Mouse (Mus musculus) large intestine, adult 2 months (tissue): ENCODE results near the gene Cic. TPM values are rescaled to one million over a fixed set of nuclear protein-coding genes. Genes with fewer than 3 reads are reported as not detected.

Experiments
- DNase-seq: peaks from one replicate; pipeline ENCODE4 v3.0.0-alpha.2; 2012; ENCODE audit warnings: low read depth, low spot score
- WGBS: fragments of 180-500 bp; shearing (Covaris S2); methylation state at CpG from one replicate; pipeline ENCODE4 v1.1.7; 2018; 5-methylcytosine and 5-hydroxymethylcytosine counted together
- polyA plus RNA-seq: library from polyadenylated mRNA; depleted of rRNA; stranded (reverse); fragments of >200 nt; gene quantifications from 2 replicates; pipeline ENCODE4 v1.2.3, GENCODE M21; 2012

The Cic gene
- polyA plus RNA-seq, 1 experiment = 44.3 TPM

DNA sequence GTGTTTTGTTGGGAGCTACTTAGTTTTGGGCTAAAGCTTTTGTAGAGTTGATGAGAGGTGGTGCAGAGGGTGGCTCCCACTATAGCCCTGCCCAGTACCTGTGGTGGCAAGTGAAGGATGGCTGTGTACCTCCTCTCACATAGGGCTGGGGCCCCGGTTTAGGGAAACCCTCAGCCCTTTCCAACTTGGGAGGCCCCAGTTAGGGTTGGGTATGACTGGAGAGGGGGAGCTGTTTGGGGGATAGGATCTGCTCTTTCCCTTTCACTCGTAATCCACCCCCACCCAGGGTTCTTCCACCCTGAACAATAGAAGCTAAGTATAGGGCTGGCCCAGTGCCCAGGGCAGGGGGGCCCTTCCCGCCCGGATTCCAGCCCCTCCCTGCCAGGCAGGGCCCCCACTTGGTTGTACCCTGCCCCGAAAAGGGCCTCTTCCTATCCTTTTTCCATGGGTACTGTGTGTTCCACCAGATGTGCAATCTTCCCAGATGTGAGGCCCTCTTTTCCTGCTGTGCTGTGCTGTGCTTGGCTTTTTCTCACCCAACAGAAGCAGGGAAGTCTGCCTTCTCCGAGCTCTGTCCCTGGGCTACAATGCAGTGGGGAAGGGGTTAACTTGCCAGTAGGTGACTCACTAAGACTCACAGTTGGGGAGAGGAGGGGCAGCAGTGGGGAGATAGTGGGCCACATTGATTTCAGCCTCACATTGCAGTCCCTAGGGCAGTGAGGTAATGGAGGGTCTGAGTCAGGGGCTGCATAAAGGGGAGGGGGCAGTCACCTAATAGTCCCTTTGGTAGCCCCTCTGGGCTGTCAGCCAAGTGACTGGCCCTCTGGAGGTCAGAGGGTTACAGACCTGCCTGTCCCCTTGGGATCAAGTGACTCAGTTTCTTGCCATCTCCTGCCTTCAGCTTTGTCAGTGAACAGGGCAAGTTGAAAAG is 12.6 kb downstream of the Cic start:
- no peak for DNase-seq
- 10% methylated on average over 6 of the region's 6 CpGs for WGBS

GRCm38 (mm10) chr7:25281166-25281733 is 13.7 kb downstream of the Cic start:
- 8% methylated on average over 12 of the region's 12 CpGs for WGBS
- DNase-seq = no peak

- DNase-seq = no peak
- WGBS = 2% methylated on average over 95 of the region's 108 CpGs
Observed at GRCm38 (mm10) chr7:25281734-25282601, 14.5 kb downstream of the Cic start.

- under 1% methylated on average over 35 of the region's 36 CpGs for WGBS
- no peak for DNase-seq
Observed at GRCm38 (mm10) chr7:25282731-25283211, 15.3 kb downstream of the Cic start.

DNA sequence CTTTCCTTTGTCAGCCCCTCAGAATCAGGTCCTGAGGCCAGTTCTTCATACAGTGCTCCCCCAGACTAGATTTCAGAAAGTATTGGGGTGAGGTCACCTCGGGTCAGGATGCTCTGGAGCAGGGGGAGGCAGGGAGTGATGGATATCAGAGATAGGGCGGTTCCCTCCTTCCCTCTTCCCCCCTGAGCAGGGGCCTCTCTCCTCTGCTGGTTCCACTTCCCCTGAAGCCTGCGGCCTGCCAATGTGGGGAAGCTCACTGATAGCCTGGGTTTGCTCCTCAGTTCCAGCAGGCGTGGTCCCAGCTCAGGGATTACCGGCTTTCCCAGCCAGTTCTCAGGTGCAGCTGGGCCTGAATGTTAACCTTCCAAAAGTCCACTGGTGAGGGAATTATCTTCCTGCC is 16.1 kb downstream of the Cic start:
- no peak for DNase-seq

DNA sequence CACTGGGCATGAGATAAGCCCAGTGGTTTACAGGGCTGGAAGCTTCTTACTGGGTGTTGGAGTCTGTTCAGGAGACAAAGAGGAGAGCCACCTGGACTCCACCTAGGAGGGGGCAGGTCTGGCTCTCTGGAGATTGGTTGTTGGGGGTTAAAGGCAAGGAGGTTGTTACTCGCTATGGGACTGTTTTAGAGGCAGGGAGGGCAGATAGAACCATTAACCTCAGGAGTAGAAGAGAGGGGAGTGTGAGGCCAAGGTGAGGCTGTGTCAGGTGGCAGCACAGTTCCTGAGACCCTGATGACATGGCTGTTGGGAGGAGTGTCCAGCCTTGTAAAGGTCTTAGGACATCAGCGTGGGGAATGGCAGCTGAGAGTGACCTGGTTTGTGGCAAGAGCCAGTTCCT is 16.7 kb downstream of the Cic start:
- DNase-seq = no peak
- 52% methylated on average over 2 of the region's 2 CpGs for WGBS

More for the DNA sequence above, 16.1 kb downstream of the Cic start:
- 27% methylated on average over 5 of the region's 5 CpGs for WGBS

DNA sequence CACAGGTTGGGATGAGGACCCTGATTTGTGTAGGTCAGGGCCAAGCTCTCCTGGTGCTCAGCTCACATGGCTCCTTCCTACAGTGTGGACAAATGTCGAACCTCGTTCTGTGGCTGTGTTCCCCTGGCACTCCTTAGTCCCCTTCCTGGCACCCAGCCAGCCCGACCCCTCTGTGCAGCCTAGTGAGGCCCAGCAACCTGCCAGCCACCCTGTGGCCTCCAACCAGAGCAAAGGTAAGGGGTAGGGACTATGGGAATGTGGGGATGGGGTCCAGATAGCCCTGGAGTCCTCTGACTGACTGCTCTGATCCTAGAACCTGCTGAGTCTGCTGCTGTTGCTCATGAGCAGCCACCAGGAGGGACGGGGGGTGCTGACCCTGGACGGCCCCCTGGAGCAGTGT is 17.3 kb downstream of the Cic start:
- WGBS = 64% methylated on average over 5 of the region's 5 CpGs
- no peak for DNase-seq

DNA sequence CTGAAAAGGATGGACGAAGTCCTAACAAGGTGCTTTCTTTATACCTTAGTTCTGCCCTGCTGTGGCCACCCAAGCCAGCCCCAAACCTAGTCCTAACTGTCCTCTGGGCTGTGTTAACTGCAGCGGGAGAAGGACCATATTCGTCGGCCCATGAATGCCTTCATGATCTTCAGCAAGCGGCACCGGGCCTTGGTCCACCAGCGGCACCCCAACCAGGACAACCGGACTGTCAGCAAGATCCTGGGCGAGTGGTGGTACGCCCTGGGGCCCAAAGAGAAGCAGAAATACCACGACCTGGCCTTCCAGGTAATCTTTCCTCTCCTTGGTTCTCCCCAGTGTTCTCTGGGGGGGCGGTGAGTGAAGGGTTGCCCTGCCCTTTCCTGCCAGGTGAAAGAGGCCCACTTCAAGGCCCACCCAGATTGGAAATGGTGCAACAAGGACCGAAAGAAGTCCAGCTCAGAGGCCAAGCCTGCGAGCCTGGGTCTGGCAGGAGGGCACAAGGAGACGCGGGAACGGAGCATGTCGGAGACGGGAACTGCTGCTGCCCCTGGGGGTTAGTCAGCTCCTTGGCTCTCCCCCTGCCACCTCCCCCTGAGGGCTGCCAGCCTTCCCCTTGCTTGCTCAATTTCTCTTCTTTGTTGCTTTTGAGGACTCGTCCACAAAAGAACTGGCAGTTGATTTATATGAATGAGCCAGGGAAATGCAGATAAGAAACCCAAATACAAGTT is 18.2 kb downstream of the Cic start:
- DNase-seq = no peak
- 94% methylated on average over 20 of the region's 20 CpGs for WGBS

DNA sequence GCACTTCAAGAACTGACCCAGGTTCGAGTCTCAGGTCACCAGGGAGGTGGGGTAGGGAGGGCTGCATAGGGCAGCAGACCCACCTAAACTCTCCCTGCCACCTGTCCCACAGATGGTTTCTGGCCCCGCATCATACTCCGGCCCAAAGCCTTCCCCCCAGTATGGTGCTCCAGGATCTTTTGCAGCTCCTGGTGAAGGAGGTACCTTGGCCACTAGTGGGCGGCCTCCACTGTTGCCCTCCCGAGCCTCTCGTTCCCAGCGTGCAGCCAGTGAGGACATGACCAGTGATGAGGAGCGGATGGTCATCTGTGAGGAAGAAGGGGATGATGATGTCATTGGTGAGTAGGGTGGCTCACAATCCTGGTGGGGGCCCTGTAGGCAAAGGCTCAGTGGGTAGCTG is 19.5 kb downstream of the Cic start:
- WGBS = 81% methylated on average over 8 of the region's 8 CpGs
- DNase-seq = no peak

GRCm38 (mm10) chr7:25288011-25288410 is 20.5 kb downstream of the Cic start:
- no peak for DNase-seq
- WGBS = 91% methylated on average over 12 of the region's 12 CpGs

- DNase-seq = no peak
- WGBS = 91% methylated on average over 3 of the region's 3 CpGs
Observed at GRCm38 (mm10) chr7:25288721-25289120, 21.2 kb downstream of the Cic start.

- over 99% methylated on average over 3 of the region's 3 CpGs for WGBS
- DNase-seq = no peak
Observed at GRCm38 (mm10) chr7:25289925-25290324, 22.4 kb downstream of the Cic start.

- DNase-seq = no peak
- 91% methylated on average over 1 of the region's 1 CpGs for WGBS
Observed at GRCm38 (mm10) chr7:25290463-25290862, 23.0 kb downstream of the Cic start.

DNA sequence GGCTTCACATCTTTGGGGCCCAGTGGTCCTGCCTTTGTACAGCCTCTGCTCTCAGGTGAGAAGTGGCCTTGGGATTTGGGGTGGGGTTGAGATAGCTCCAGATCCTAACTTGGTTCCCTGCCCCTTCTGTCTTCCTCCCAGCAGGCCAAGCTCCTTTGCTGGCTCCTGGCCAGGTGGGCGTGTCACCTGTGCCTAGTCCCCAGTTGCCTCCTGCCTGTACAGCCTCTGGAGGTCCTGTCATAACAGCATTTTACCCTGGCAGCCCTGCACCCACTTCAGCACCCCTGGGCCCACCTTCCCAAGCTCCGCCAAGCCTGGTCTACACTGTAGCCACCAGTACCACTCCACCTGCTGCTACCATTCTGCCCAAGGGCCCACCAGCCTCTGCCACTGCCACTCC is 23.4 kb downstream of the Cic start:
- DNase-seq = no peak
- WGBS = 56% methylated on average over 2 of the region's 2 CpGs

- WGBS = 46% methylated on average over 7 of the region's 7 CpGs
- DNase-seq = no peak
Observed at GRCm38 (mm10) chr7:25292107-25292506, 24.6 kb downstream of the Cic start.

DNA sequence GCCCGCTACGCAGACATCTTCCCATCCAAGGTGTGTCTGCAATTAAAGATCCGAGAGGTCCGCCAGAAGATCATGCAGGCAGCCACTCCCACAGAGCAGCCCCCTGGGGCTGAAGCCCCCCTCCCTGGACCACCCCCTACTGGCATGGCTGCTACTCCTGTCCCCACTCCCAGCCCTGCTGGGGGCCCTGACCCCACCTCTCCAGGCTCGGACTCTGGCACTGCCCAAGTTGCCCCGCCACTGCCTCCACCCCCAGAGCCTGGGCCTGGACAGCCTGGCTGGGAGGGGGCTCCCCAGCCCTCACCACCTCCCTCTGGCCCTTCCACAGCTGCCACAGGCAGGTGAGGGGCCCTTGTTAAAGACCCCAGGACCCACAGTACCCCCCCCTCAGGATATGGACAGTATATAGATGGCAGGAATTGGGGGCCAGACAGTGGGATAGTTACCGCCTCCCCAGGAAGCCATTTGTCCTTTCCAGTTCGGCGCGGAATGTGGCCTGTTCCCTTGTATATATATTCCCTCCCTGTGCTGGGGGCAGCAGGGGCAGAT is 25.8 kb downstream of the Cic start:
- WGBS = 81% methylated on average over 10 of the region's 10 CpGs
- no peak for DNase-seq

DNA sequence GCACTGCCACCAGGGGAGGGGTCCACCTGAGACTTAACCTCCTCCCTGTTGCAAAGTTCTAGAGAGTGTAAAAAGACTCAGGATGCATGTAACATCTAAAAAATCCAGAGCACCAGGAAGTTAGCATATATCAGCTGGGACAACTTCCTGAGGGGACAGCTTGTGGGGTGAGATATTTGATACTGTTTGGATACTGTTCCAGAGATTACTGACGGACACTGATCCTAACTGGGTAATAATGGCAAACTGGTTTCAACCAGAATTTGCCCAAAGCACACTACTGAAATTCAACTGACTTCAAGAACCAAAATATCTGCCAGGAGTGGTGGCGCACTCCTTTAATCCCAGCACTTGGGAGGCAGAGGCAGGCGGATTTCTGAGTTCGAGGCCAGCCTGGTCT is 27.0 kb downstream of the Cic start:
- no peak for DNase-seq
- WGBS = 85% methylated on average over 4 of the region's 4 CpGs

- 81% methylated on average over 12 of the region's 12 CpGs for WGBS
- DNase-seq = no peak
Observed at GRCm38 (mm10) chr7:25294960-25295722, 27.6 kb downstream of the Cic start.
